Mouse (Mus musculus): ENCODE measurements around the gene Tpcn2.

The Tpcn2 gene

GRCm38 (mm10) chr7:145302488-145303285, 18.9 kb upstream of the Tpcn2 start:
- TF ChIP-seq GATA4 (IDR thresholded peaks at IDR 0.05; ENCODE audit: insufficient replicate concordance, low read length): no peak

DNA sequence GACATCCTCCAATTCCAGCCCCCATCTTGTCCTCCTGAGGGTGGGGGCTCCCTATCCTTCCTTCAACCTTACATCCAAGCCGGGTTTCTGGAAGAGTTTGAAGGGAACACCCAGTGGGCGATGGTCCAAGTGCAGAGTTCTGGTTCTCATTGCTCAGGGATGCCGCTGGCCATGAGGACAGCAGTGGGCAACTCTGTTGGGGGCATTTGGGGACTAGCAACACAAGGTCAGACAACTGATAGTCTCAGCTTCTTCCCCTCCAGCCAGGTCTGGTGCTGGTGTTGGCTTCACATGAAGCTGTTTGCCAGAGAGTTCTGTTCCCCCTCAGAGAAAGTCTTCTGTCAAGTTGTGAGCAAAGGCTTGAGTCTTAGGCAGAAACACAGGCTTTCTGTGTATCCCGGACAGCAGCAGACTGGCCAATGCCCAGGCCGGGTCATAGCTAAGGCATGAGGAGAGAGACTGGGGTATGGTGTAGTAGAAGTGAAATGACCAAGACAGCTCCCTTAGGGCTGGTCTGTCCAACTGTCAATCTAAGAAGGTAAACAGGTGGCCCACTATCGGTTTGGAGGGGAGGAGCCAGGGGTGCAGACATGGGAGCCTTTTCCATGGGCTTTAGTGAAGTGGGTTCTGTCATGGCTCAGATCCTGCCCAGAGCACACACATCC, 17.7 kb upstream of the Tpcn2 start:
- no peak for TF ChIP-seq GATA4 (IDR thresholded peaks at IDR 0.05; ENCODE audit: insufficient replicate concordance, low read length)

DNA sequence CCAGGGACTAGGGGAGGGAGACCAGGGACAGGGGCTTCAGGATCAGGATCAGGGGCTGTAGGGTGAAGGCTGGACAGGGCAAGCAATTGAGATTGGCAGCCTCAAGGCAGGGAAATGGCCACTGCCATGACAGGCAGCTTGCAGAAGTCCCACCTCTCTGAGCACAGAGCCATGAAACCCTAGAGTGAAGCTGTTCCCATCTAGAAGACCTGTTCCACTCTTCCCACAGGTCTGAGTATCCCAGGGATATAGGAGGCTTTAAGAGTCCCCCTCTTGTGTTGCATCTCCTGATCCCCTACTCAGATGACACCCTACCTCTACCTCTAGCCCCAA, 17.2 kb upstream of the Tpcn2 start:
- TF ChIP-seq GATA4 (IDR thresholded peaks at IDR 0.05; ENCODE audit: insufficient replicate concordance, low read length): no peak

GRCm38 (mm10) chr7:145300321-145301007, 16.7 kb upstream of the Tpcn2 start, which contains the start of gene Mrgprf:
TSS of gene Mrgprf (plus strand) at chr7:145300828.
- TF ChIP-seq GATA4 (IDR thresholded peaks at IDR 0.05; ENCODE audit: insufficient replicate concordance, low read length): no peak

DNA sequence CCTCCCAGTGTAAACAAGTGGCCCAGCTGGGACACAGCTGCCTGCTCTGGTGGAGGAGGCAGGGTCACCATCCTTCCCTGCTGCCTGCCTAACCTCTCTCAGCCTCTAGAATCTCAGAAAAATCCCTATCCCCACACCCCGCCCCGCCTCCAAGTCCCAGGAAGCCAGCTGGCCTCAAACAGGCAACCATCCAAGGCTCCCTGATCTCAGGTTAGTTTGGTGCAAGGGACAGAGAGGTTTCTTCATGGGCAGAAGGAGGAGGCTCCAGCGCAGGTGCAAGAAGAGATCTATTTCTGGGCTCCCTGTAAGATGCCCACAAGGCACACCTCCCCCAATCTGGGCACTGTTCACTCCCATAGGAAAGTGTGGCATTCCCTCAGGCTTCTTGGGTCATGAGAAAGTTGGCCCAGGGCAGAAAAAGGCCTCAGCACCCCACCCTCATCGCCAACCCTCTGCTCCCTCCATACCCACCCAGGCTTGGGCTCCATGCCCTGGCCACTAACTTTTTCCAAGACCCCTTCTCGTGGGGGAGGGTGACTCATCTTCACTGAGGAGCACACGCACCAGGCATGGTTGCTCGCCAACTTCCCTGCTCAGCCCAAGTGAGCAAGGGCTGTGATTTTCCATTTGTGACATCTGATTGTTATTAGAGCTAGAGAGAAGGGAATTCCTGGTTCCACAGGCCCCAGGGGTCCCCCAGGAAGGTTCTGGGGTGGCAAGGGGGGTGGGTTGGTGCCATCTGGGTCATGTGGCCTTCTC, 15.9 kb upstream of the Tpcn2 start:
- TF ChIP-seq GATA4 (IDR thresholded peaks at IDR 0.05; ENCODE audit: insufficient replicate concordance, low read length): no peak

DNA sequence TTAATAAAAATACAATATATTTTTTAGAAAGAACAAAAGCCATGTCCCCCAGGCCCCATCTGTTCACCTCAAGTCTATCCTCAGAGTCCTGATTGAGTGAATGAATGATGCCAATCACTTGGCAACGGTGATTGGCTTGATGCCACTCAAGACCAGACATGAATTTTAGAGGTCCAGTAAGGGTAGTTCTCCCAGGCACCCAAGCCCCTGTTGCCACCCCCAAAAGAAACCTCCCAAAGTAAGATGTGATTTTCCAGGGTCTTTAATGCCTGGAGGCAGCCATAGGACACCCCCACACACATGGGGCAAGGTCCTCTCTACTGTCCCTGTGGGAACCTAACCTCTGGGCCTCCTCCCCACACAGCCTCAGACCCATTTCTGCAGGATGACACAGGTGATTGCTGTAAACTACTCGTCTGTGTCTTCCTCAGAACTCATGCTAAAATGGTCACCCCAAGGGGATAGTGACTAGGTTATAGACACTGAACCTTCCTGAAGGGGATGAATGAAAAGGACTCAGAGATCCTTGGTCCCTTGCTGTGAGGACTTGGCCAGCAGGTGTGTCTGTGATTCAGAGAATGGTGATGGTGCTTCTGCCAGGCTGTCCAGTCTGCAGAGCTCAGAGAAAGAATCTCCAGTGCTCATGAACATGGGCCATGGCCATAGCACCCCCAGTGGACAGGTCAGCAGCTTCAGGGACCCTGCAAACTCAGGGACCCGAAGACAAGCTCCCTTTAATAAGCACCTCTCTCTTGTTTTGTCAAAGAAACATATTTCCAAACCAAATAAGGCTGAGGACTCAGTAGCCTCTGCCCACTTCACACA, 15.1 kb upstream of the Tpcn2 start:
- TF ChIP-seq GATA4 (IDR thresholded peaks at IDR 0.05; ENCODE audit: insufficient replicate concordance, low read length): no peak

DNA sequence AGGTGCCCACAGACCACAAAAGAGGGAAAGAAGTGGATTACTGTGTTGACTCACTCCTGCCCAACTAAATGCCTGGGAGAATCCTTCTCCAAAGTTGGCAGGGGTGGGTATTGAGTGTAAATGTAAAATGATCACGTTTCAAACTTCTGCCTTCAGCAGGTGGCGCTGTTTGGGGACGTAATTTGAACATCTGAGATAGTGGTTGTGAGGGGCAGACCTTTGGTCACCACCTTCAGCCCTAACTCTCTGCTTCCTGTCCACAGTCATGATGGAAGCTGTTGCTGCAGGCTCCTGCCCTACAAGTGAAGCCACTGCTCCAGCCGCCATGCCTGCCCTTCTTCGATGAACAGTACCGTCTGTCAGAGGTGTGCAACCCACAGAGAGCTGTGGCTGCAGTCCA, 10.0 kb upstream of the Tpcn2 start:
- no peak for TF ChIP-seq GATA4 (IDR thresholded peaks at IDR 0.05; ENCODE audit: insufficient replicate concordance, low read length)

DNA sequence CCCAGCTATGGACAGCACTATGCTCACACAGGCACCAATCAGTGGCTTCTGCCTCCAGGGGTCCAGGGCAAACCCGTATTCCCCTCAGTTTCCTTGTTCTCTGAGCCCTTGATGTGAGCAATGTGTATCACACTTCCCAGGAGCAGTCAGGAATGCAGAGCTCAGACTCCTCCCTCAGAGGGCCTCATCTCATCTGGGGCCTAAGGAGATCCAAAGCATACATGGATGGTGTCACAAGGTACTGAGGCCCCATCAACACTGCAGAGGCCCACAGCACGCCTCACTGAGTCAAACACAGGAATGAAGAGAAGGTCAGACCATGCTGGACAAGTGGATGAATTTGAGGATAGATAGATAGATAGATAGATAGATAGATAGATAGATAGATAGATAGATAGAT, 8.9 kb upstream of the Tpcn2 start:
- no peak for TF ChIP-seq GATA4 (IDR thresholded peaks at IDR 0.05; ENCODE audit: insufficient replicate concordance, low read length)

DNA sequence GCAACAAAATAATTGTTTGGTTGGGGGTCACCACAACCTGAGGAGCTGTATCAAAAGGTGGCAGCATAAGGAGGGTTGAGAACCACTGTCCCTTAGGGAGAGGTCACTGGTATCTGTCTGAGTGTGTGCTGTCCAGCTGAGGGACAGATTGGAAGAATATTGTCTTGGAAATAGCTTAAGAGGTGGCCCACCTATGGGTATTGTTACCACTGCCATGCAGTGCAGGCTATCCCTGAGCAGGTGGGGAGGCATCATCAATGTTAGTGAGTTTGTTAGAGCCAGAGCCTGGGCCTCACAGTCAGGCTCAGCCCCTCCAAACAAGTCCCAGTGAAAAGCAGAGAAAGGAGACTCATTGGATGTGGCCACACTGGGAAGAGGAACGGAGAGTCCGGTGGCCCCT, 8.0 kb upstream of the Tpcn2 start:
- TF ChIP-seq GATA4 (IDR thresholded peaks at IDR 0.05; ENCODE audit: insufficient replicate concordance, low read length): no peak

GRCm38 (mm10) chr7:145289302-145289701, 5.5 kb upstream of the Tpcn2 start:
- TF ChIP-seq GATA4 (IDR thresholded peaks at IDR 0.05; ENCODE audit: insufficient replicate concordance, low read length): no peak

- no peak for TF ChIP-seq GATA4 (IDR thresholded peaks at IDR 0.05; ENCODE audit: insufficient replicate concordance, low read length)
Observed at GRCm38 (mm10) chr7:145287410-145287809, 3.6 kb upstream of the Tpcn2 start.

GRCm38 (mm10) chr7:145285476-145285875, 1.7 kb upstream of the Tpcn2 start:
- TF ChIP-seq GATA4 (IDR thresholded peaks at IDR 0.05; ENCODE audit: insufficient replicate concordance, low read length): no peak

DNA sequence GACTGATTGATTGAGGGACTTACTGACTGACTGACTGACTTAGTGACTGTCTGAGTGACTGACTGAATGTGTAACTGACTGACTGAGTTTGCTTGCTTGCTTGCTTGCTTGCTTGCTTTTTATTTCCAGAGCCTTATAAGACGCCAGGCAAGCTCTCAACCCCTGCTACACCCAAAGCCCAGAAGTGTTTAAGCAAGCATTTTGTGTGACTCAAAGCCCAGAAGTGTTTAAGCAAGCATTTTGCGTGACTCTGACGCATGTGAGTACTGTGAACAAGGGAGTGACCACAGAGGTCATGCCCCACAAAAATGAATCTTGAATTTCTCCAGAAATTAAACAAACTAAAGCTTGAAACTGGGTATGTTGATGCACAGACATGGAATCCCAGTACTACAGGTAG, 482 bp upstream of the Tpcn2 start:
- TF ChIP-seq GATA4 (IDR thresholded peaks at IDR 0.05; ENCODE audit: insufficient replicate concordance, low read length): no peak

DNA sequence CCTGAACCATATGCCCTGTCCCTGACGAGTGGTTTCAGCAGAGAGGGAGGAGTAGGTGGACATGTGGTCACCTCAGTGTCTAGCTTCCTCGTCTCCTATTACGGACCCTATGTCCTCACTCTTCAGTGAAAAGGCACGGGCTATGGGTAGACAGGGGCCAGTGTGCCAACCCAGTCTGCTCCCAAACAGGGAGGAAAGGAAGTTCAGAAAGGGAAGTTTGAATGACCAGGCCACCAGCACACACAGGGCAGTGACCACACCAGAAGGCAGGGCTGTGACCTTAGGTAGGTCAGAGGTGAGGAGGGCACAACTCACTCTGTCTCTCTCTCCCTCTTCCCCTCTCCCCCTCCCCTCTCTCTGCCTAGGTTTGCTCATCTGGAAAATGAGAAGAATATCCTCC, 770 bp downstream of the Tpcn2 start:
- TF ChIP-seq GATA4 (IDR thresholded peaks at IDR 0.05; ENCODE audit: insufficient replicate concordance, low read length): no peak

GRCm38 (mm10) chr7:145281396-145281795, 2.4 kb downstream of the Tpcn2 start:
- no peak for TF ChIP-seq GATA4 (IDR thresholded peaks at IDR 0.05; ENCODE audit: insufficient replicate concordance, low read length)

Data from liver, adult (tissue).